Mouse (Mus musculus) hindbrain, embryonic 12.5 days (tissue): ENCODE measurements at regions not wholly inside any gene's neighbourhood (a gene's known extent, or its start where the extent isn't known, plus 50 kb on each side); places are given as distances from the start of the nearest gene placed in this dataset.

Experiments used
- ATAC-seq: fragments of 200-750 bp; cut with Nextera tagmentation; 2 replicates; pipeline ENCODE4 v1.8.0; 2017; ENCODE audit warnings: moderate TSS enrichment; ENCODE audit not compliant: low FRiP score
- H3K27ac ChIP-seq: fragments of 300-500 bp; sonication (generic); 2 replicates; pipeline ENCODE4 v1.5.1; 2016; ENCODE audit warnings: mild to moderate bottlenecking
- H3K27me3 ChIP-seq: fragments of 300-500 bp; sonication (generic); 2 replicates; pipeline ENCODE4 v1.6.1; 2016; ENCODE audit warnings: mild to moderate bottlenecking
- H3K36me3 ChIP-seq: fragments of 300-500 bp; sonication (generic); 2 replicates; pipeline ENCODE4 v1.6.1; 2016; ENCODE audit warnings: mild to moderate bottlenecking
- H3K4me1 ChIP-seq: fragments of 300-500 bp; sonication (generic); 2 replicates; pipeline ENCODE4 v1.6.1; 2016
- H3K4me2 ChIP-seq: fragments of 300-500 bp; sonication (generic); replicated peaks from 2 replicates; pipeline ENCODE4 v1.6.1; 2016; ENCODE audit warnings: mild to moderate bottlenecking
- H3K4me3 ChIP-seq: fragments of 300-500 bp; sonication (generic); 2 replicates; pipeline ENCODE4 v1.5.1; 2016; ENCODE audit warnings: mild to moderate bottlenecking
- H3K9ac ChIP-seq: fragments of 300-500 bp; sonication (generic); 2 replicates; pipeline ENCODE4 v1.6.1; 2016; ENCODE audit warnings: mild to moderate bottlenecking, moderate library complexity
- H3K9me3 ChIP-seq: fragments of 300-500 bp; sonication (generic); replicated peaks from 2 replicates; pipeline ENCODE4 v1.6.1; 2016; ENCODE audit warnings: mild to moderate bottlenecking
- WGBS: fragments of 180-500 bp; shearing (Covaris S2); methylation state at CpG from one replicate; pipeline ENCODE4 v1.1.7; 2016; 5-methylcytosine and 5-hydroxymethylcytosine counted together

DNA sequence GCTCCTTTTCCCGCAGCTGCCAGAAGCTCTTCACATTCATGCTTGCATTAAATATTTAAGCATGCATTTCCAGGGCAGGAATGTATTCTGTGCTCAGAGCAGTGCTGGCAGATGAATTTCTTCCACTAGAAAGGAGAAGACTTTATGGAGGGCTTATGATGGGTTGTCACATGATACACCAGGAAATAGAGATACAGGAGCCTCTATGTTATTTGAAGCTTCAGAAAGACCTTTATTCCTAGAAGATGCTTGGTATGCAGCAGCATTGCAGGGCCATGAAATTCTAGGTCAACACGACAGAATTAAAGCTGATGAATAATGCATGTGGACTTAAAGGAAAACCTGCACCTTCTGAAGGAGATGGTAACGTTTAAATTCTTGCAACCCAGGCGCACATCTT, 212.1 kb downstream of the Adgrg6 start:
- Histone ChIP-seq H3K9ac (no peak overlapping the region), H3K4me3 (no peak overlapping the region), H3K27ac (0 out of 2 replicates have a peak overlapping the region, but pooled peaks have one; percentile 18), H3K27me3 (no peaks in the 10 kb centered on the region), H3K9me3 (no peaks in the 10 kb centered on the region), H3K4me2 (no peak overlapping the region), H3K4me1 (peaks cover 11% of the 10 kb centered on the region; the same call in 1 of the 2 replicates), H3K36me3 (no peaks in the 10 kb centered on the region)
- WGBS, result 41% methylated on average over 4 of the region's 4 CpGs
- ATAC-seq, result 0 out of 2 replicates have a peak, but pooled peaks have one; percentile 5

- Histone ChIP-seq H3K4me1 (peaks cover 11% of the 10 kb centered on the region; the same call in 1 of the 2 replicates), H3K36me3 (no peaks in the 10 kb centered on the region), H3K9ac (no peak overlapping the region), H3K9me3 (no peaks in the 10 kb centered on the region), H3K27ac (no peak overlapping the region), H3K4me3 (no peak overlapping the region), H3K27me3 (no peaks in the 10 kb centered on the region), H3K4me2 (no peak overlapping the region)
- WGBS, result 54% methylated on average over 4 of the region's 4 CpGs
- peak; percentile 67 for ATAC-seq
Measured at GRCm38 (mm10) chr10:14332688-14333117, 212.8 kb downstream of the Adgrg6 start.

GRCm38 (mm10) chr10:14328846-14329245, 216.6 kb downstream of the Adgrg6 start:
- Histone ChIP-seq H3K4me1 (peaks cover 11% of the 10 kb centered on the region; the same call in 1 of the 2 replicates), H3K36me3 (no peaks in the 10 kb centered on the region), H3K4me2 (no peak overlapping the region)

DNA sequence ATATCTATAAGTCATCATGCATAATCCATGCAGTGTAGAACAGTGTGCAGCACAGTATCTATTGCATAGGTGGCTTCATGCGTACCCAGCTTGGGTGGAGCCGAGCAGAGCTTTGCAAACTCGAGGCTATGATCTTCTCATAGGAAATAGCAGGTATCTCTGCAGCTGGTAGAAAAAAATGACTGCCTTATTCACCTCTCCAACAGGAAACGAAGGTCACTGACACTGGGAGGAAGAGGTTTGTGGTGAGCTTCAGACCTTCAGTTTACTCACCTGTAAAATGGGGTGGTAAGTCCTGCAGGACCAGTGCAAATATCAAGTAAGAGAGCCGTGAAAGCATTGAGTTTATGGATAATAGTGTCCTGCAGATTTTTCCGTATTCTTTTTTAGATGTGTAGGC, 219.2 kb downstream of the Adgrg6 start:
- no peaks in the 10 kb centered on the region for H3K4me1 ChIP-seq
- H3K27ac ChIP-seq, result no peak overlapping the region
- no peak overlapping the region for H3K4me3 ChIP-seq
- H3K27me3 ChIP-seq, result no peaks in the 10 kb centered on the region
- 89% methylated on average over 6 of the region's 6 CpGs for WGBS
- H3K9ac ChIP-seq, result no peak overlapping the region
- H3K4me2 ChIP-seq, result no peak overlapping the region
- H3K9me3 ChIP-seq, result no peaks in the 10 kb centered on the region
- no peak for ATAC-seq
- H3K36me3 ChIP-seq, result no peaks in the 10 kb centered on the region

More at GRCm38 (mm10) chr10:14328846-14329245, 216.6 kb downstream of the Adgrg6 start:
- H3K27ac ChIP-seq, result no peak overlapping the region
- 69% methylated on average over 2 of the region's 2 CpGs for WGBS
- no peak for ATAC-seq
- no peaks in the 10 kb centered on the region for H3K9me3 ChIP-seq
- no peak overlapping the region for H3K4me3 ChIP-seq
- no peak overlapping the region for H3K9ac ChIP-seq
- no peaks in the 10 kb centered on the region for H3K27me3 ChIP-seq

- Histone ChIP-seq H3K9me3 (no peaks in the 10 kb centered on the region), H3K27me3 (no peaks in the 10 kb centered on the region), H3K4me3 (no peak overlapping the region), H3K27ac (no peak overlapping the region), H3K36me3 (no peaks in the 10 kb centered on the region), H3K4me1 (no peaks in the 10 kb centered on the region), H3K9ac (no peak overlapping the region), H3K4me2 (no peak overlapping the region)
- 6% methylated on average over 4 of the region's 4 CpGs for WGBS
- ATAC-seq, result no peak
Measured at GRCm38 (mm10) chr10:14321503-14321902, 224.0 kb downstream of the Adgrg6 start.

GRCm38 (mm10) chr10:14315232-14315631, 230.2 kb downstream of the Adgrg6 start:
- Histone ChIP-seq H3K9me3 (no peaks in the 10 kb centered on the region), H3K27ac (no peak overlapping the region), H3K27me3 (no peaks in the 10 kb centered on the region), H3K36me3 (no peaks in the 10 kb centered on the region), H3K4me2 (no peak overlapping the region), H3K4me3 (no peak overlapping the region), H3K9ac (no peak overlapping the region), H3K4me1 (no peaks in the 10 kb centered on the region)
- WGBS, result 83% methylated on average over 7 of the region's 7 CpGs
- ATAC-seq, result no peak

GRCm38 (mm10) chr10:14314607-14315006, 230.9 kb downstream of the Adgrg6 start:
- Histone ChIP-seq H3K27ac (no peak overlapping the region), H3K36me3 (no peaks in the 10 kb centered on the region), H3K9ac (no peak overlapping the region), H3K4me2 (no peak overlapping the region), H3K4me1 (no peaks in the 10 kb centered on the region), H3K27me3 (no peaks in the 10 kb centered on the region), H3K9me3 (no peaks in the 10 kb centered on the region), H3K4me3 (no peak overlapping the region)
- 49% methylated on average over 4 of the region's 4 CpGs for WGBS
- no peak for ATAC-seq

DNA sequence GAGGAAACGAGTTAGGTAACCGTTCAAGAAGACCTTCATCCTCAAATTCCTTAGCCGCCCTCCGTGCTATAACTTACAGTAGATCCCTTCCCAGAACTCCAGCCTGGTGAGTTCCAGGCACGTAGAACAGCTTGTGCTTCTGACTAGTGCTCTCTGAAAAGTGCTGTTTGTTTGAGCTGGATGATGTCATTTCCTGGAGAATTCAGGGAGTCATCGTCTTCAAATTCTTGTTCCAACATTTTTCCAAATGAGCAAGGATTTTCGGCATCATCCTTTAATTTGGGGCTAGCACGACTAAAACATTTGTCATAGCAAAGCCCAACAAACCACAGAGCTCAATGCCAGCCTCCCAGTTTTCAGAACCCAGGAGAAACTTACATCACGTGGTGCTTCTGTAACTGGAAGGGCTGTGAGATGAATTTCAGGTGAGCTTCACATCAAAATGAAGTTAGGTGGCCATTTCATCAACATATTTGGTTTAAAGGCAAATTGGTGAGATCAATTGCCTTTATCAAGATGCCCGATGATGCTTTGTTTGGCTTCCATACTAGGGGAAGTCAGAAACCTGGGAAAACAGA, 231.4 kb downstream of the Adgrg6 start:
- Histone ChIP-seq H3K36me3 (no peaks in the 10 kb centered on the region), H3K4me1 (no peaks in the 10 kb centered on the region), H3K27ac (no peak overlapping the region), H3K4me3 (no peak overlapping the region), H3K4me2 (no peak overlapping the region), H3K27me3 (no peaks in the 10 kb centered on the region), H3K9me3 (no peaks in the 10 kb centered on the region), H3K9ac (no peak overlapping the region)
- 85% methylated on average over 10 of the region's 10 CpGs for WGBS
- ATAC-seq, result no peak

GRCm38 (mm10) chr10:14312959-14313358, 232.5 kb downstream of the Adgrg6 start:
- WGBS, result 88% methylated on average over 4 of the region's 4 CpGs

DNA sequence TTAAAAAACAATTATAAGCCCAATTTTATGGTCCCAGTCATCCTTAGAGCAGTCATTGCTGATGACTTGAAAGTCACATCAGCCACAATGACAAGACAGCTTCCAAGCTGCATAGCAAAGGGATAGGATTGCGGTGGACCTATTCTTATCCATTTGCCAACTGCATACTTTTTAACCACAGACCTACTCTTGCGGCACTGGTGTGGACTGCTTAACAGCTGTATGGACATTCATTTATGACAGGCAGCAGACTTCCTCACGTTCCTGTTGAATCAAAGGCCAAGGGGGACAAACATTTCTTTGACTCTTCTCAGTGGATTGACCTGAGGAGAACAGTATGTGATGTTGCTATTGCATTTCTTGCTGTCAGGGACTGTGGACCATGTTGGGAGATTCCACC, 233.5 kb downstream of the Adgrg6 start:
- Histone ChIP-seq H3K36me3 (no peaks in the 10 kb centered on the region), H3K4me3 (no peak overlapping the region), H3K4me2 (no peak overlapping the region), H3K4me1 (no peaks in the 10 kb centered on the region), H3K9ac (no peak overlapping the region), H3K27ac (no peak overlapping the region), H3K27me3 (no peaks in the 10 kb centered on the region), H3K9me3 (no peaks in the 10 kb centered on the region)
- 79% methylated on average over 3 of the region's 3 CpGs for WGBS
- no peak for ATAC-seq

More at GRCm38 (mm10) chr10:14312959-14313358, 232.5 kb downstream of the Adgrg6 start:
- H3K36me3 ChIP-seq, result no peaks in the 10 kb centered on the region
- H3K27me3 ChIP-seq, result no peaks in the 10 kb centered on the region
- no peaks in the 10 kb centered on the region for H3K9me3 ChIP-seq
- no peak overlapping the region for H3K27ac ChIP-seq
- H3K4me2 ChIP-seq, result no peak overlapping the region
- H3K4me3 ChIP-seq, result no peak overlapping the region
- no peak for ATAC-seq
- no peaks in the 10 kb centered on the region for H3K4me1 ChIP-seq
- no peak overlapping the region for H3K9ac ChIP-seq

DNA sequence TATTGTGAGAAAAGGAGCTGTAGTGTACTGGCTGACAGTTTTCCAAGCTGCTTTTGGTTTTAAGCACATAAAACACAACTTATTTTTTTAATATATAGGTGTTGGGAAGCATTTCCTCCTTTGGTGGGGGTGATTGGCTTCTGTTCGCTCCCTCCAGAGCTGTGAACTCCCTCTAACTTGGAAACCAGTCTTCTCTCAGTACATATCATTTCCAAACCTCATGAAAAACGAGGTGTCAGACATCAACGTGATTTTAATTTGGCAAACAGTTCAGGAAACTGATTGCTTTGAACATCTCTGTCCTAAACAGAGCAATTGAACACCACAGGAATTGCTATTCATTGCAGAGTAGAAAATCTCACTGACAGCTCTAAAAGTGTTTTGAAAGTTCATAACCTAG, 238.6 kb downstream of the Adgrg6 start:
- no peak for ATAC-seq
- H3K36me3 ChIP-seq, result no peaks in the 10 kb centered on the region
- 72% methylated on average over 3 of the region's 3 CpGs for WGBS

GRCm38 (mm10) chr10:14303476-14303875, 242.0 kb downstream of the Adgrg6 start:
- H3K36me3 ChIP-seq, result no peaks in the 10 kb centered on the region
- no peak overlapping the region for H3K4me2 ChIP-seq
- no peaks in the 10 kb centered on the region for H3K27me3 ChIP-seq
- H3K9ac ChIP-seq, result no peak overlapping the region
- no peak for ATAC-seq
- H3K4me3 ChIP-seq, result no peak overlapping the region
- no peak overlapping the region for H3K27ac ChIP-seq
- H3K4me1 ChIP-seq, result no peaks in the 10 kb centered on the region
- no peaks in the 10 kb centered on the region for H3K9me3 ChIP-seq

More for the DNA sequence above, 238.6 kb downstream of the Adgrg6 start:
- no peak overlapping the region for H3K27ac ChIP-seq
- H3K4me3 ChIP-seq, result no peak overlapping the region
- no peaks in the 10 kb centered on the region for H3K9me3 ChIP-seq
- H3K4me1 ChIP-seq, result no peaks in the 10 kb centered on the region
- no peaks in the 10 kb centered on the region for H3K27me3 ChIP-seq
- H3K4me2 ChIP-seq, result no peak overlapping the region
- H3K9ac ChIP-seq, result no peak overlapping the region

DNA sequence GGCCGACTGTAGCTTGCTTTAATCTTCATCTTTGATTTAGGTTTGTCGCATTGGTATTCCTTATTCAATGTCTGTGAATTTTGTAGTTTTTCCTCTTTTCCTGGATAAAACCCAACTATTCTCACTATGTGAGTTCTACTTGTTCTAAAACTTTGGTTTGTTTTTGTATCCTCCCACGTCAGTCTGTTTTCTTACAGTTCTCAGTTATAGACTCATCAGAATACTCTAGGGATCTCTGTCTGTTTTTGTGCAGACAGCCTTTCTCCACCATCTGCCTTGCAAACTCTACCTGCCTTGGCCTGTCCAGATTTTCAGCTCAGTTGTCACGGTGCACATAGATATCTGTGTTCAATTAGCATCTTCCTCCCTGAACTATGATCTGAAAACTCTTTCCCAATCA, 249.3 kb downstream of the Adgrg6 start:
- H3K4me2 ChIP-seq, result no peak overlapping the region
- no peak overlapping the region for H3K27ac ChIP-seq
- no peaks in the 10 kb centered on the region for H3K4me1 ChIP-seq
- 87% methylated on average over 4 of the region's 4 CpGs for WGBS
- no peak overlapping the region for H3K9ac ChIP-seq
- no peaks in the 10 kb centered on the region for H3K9me3 ChIP-seq
- H3K4me3 ChIP-seq, result no peak overlapping the region
- H3K27me3 ChIP-seq, result no peaks in the 10 kb centered on the region
- ATAC-seq, result no peak
- H3K36me3 ChIP-seq, result no peaks in the 10 kb centered on the region
